Mouse (Mus musculus) kidney, adult 8-10 months (tissue): ENCODE measurements around the gene Olfr930.

ENCODE experiments used
- DNase-seq, 2 experiments: peaks; one replicate each; pipeline ENCODE4 v3.0.0; 2022

The Olfr930 gene

DNA sequence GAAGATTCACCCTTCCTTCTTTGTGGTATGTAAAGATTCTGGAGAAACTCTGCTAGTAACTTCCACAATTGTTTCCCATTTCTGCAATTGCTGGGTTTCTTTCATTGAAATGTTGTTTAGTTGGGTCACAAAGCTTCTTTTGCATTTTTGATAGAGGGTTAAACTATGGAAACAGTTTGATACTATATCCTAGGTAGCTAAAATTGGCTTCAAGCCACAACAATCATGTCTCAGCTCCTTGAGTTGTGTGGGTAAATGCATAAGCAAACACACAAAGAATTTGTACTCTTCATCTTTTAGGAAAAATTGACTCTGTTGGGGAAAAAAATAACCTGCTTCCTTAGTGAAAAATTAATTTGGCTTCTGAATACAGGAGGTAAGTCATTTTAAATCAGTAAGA lies at the start of gene Olfr930:
TSS of gene Olfr930 (plus strand) at position 301 of the 400 bp plus-strand sequence.
- no peak for DNase-seq

DNA sequence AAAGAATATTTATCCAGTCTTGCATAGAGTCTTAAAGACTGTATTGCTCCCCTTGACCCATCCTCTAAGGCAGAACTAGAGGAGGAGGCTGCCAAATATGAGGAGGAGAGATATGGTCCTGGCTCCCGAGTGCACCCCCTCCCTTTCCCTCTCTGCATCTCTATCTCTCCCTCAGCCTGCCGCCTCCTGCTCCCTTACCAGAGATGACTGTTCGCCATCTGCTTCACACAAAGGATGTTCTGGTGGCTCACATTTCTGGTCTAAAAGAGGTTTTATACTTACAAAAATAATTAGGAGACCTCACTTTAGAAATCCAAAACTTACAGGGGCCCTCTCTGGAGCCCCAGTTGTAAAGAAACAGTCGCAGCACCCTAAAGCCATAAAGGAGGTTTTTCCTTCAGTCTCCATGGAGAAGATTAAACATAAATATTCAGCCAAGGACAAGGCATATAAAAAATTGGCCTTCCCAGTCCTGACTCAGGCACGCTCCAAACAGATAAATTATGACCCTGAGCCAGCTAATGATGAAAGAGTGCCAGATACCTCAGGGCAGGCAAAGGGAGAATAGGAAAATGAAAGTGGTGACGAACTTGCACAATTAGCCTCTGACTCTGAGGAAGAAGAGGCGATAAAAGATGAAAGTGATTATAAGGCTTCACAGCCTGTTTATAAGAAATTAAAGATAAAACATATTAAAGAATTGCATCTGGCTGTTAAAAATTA lies 24.0 kb downstream of the Olfr930 start:
- no peak for DNase-seq

DNA sequence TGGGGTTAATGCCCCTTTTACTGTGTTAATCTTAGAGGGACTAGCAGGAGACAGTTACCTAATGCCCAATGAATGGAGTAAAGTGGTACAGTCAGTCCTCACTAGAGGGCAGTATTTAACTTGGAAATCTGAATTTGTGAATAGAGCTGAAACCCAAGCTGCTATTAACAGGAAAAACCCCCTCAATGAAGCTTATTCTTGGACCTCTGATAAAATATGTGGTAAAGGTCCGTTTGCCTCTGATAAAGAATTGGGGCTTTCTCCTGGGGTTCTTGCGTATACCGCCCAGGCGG lies 24.5 kb downstream of the Olfr930 start:
- no peak for DNase-seq

DNA sequence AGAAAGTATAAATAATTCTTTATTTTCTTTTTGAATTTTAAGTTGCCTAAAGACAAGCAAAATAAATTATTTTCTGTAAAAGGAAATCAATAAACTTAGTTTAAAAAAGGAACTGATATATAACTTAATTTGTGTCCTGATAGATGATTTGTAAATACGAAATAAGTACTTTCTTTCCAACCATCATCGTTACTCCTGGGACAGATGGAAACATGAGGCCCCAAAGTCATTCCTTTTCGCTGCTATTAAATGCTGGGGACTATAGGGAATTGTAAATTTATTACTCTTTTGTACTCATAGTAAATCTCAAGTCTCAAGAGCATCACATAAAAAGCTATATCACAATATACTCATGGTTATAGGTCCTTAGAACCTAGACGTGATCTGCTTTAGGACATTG lies 42.4 kb downstream of the Olfr930 start, which contains the start of gene Olfr933:
TSS of gene Olfr933 (plus strand) at position 301 of the 400 bp plus-strand sequence.
- no peak for DNase-seq
